11 mouse cellular contexts compared by ENCODE assay signal in genomic region chr11:53521821-53522131, GRCm38 (mm10). TPM values are rescaled to one million over a fixed set of nuclear protein-coding genes. Genes with fewer than 3 reads are reported as not detected.
DNase-seq lines count a peak whose midpoint lies in the region; ATAC-seq and TF ChIP-seq lines count a peak whose summit lies in the region.
"Had no signal": no experiment of that assay in that cellular context is flagged by ENCODE, and none has a peak within 500 bp of the region (broad histone marks: within the 10 kb centered on the region; RNA-seq: fewer than 3 reads in every experiment).

No protein-coding gene starts in this region.

- ATAC-seq in embryonic facial prominence, embryonic 14.5 days (ENCODE audit: low read depth) = no peak
- peak; percentile 4; the same call in 1 of the 2 replicates for ATAC-seq in megakaryocyte-erythroid progenitor cell, adult 5-6 weeks (replicated peaks; ENCODE audit: low FRiP score, low TSS enrichment, poor library complexity, severe bottlenecking)
- no peak for ATAC-seq in monocyte, adult 5-6 weeks (replicated peaks; ENCODE audit: insufficient number of reproducible peaks, low FRiP score, low TSS enrichment, poor library complexity, severe bottlenecking)
- no peak for ATAC-seq in kidney, embryonic 14.5 days (ENCODE audit: low FRiP score, low TSS enrichment)
- ATAC-seq: Patski had no signal

- 59% methylated on average over 7 of the region's 7 CpGs for WGBS in lung, adult 2 months
- WGBS in embryonic facial prominence, embryonic 14.5 days = 67% methylated on average over 7 of the region's 7 CpGs
- 89% methylated on average over 7 of the region's 7 CpGs for WGBS in kidney, embryonic 14.5 days

- TF ChIP-seq CTCF in lung, adult 2 months (IDR thresholded peaks at IDR 0.05; ENCODE audit: insufficient read depth, low read length) = no peak

- TF ChIP-seq POLR2A in lung, adult 2 months (IDR thresholded peaks at IDR 0.05; ENCODE audit: borderline replicate concordance, extremely low read depth, low read depth, low read length) = 0 out of 2 replicates have a peak, but pooled peaks have one; percentile 23

- H3K9ac ChIP-seq in embryonic facial prominence, embryonic 14.5 days (ENCODE audit: low read depth, low read length) = no peak overlapping the region
- H3K9ac ChIP-seq in kidney, embryonic 14.5 days (ENCODE audit: low read depth, low read length) = no peak overlapping the region

- no peaks in the 10 kb centered on the region for H3K27me3 ChIP-seq in embryonic facial prominence, embryonic 14.5 days (replicated peaks; ENCODE audit: control insufficient read depth, insufficient read depth, low read length)
- no peaks in the 10 kb centered on the region for H3K27me3 ChIP-seq in kidney, embryonic 14.5 days (ENCODE audit: control insufficient read depth, insufficient read depth, low read length)
- H3K27me3 ChIP-seq: Patski had no signal

- no peak for DNase-seq in lung, adult 2 months
- no peak for DNase-seq in lung, postnatal 25 days (ENCODE audit: low spot score)
- DNase-seq in embryonic facial prominence, embryonic 14.5 days (ENCODE audit: low spot score) = no peak
- DNase-seq in heart, postnatal 14 days = peak; percentile 48 to 64
- no peak for DNase-seq in adrenal gland, postnatal 25 days

- H3K4me1 ChIP-seq in lung, adult 2 months (ENCODE audit: control insufficient read depth, insufficient read depth, low read length) = peaks cover 14% of the 10 kb centered on the region
- H3K4me1 ChIP-seq in embryonic facial prominence, embryonic 14.5 days (ENCODE audit: control insufficient read depth, insufficient read depth, low read length) = peaks cover 27% of the 10 kb centered on the region
- H3K4me1 ChIP-seq in kidney, embryonic 14.5 days (ENCODE audit: control insufficient read depth, insufficient read depth, low read length) = 0 out of 2 replicates have a peak, but pooled peaks cover 4% of the 10 kb centered on the region

- no peak overlapping the region for H3K4me3 ChIP-seq in lung, adult 2 months (replicated peaks; ENCODE audit: extremely low read depth, low read depth, low read length)
- peak overlapping the region; percentile 76; the same call in 1 of the 2 replicates for H3K4me3 ChIP-seq in embryonic facial prominence, embryonic 14.5 days (ENCODE audit: low read depth, low read length)
- no peak overlapping the region for H3K4me3 ChIP-seq in kidney, embryonic 14.5 days (ENCODE audit: low read length)

- H3K4me2 ChIP-seq in embryonic facial prominence, embryonic 14.5 days (ENCODE audit: low read depth, low read length) = peak overlapping the region; percentile 88
- H3K4me2 ChIP-seq in kidney, embryonic 14.5 days (replicated peaks; ENCODE audit: low read depth, low read length) = no peak overlapping the region

- no peaks in the 10 kb centered on the region for H3K9me3 ChIP-seq in embryonic facial prominence, embryonic 14.5 days (ENCODE audit: control insufficient read depth, low read length)
- H3K9me3 ChIP-seq in kidney, embryonic 14.5 days (ENCODE audit: control insufficient read depth, low read length) = no peaks in the 10 kb centered on the region

- 0 out of 2 replicates have a peak overlapping the region, but pooled peaks have one; percentile 91 for H3K27ac ChIP-seq in embryonic facial prominence, embryonic 14.5 days (replicated peaks; ENCODE audit: low read depth, low read length)
- H3K27ac ChIP-seq in kidney, embryonic 14.5 days (ENCODE audit: low read depth, low read length) = no peak overlapping the region

- intact Hi-C loops in heart, postnatal 14 days (cut with DNase I) = no loop called here

- no peaks in the 10 kb centered on the region for H3K36me3 ChIP-seq in embryonic facial prominence, embryonic 14.5 days (ENCODE audit: control insufficient read depth, insufficient read depth, low read length)
- H3K36me3 ChIP-seq in kidney, embryonic 14.5 days (ENCODE audit: control insufficient read depth, insufficient read depth, low read length) = no peaks in the 10 kb centered on the region

RNA-seq across cellular contexts. Expression of gene Sept8, which starts 2.7 kb away (rescaled TPM):
- polyA plus RNA-seq in lung, adult 2 months (2012; rRNA removed) = 40.8 and 49.5 TPM in 2 replicates
- 42.2 and 46.6 TPM in 2 replicates for polyA plus RNA-seq in embryonic facial prominence, embryonic 14.5 days (2014; fragmentation: Nextera tagmentation; extraction: Ambion mirVana)
- total RNA-seq in heart, postnatal 14 days (2021) = 10 to 100 TPM; 42.1 TPM
- 229 and 247 TPM in 2 replicates for total RNA-seq in megakaryocyte-erythroid progenitor cell, adult 5-6 weeks (2014; fragmentation: Nextera tagmentation)
- 135 and 175 TPM in 2 replicates for total RNA-seq in megakaryocyte-erythroid progenitor cell, adult 5-6 weeks (2017)
- 44.5 and 44.6 TPM in 2 replicates for total RNA-seq in adrenal gland, postnatal 25 days (2021)
- 2.9 to 4.1 TPM (median 3.8 TPM) in 3 replicates for total RNA-seq in monocyte, adult 5-6 weeks (2017)
- polyA plus RNA-seq in kidney, embryonic 14.5 days (2014; fragmentation: Nextera tagmentation; extraction: Ambion mirVana) = 13.7 and 21.3 TPM in 2 replicates

RNA-seq across cellular contexts. Expression of gene Sowaha, which starts 41.7 kb away (rescaled TPM):
- polyA plus RNA-seq in lung, adult 2 months (2012; rRNA removed) = 0.86 and 0.98 TPM in 2 replicates
- 1.00 and 1.0 TPM in 2 replicates for polyA plus RNA-seq in embryonic facial prominence, embryonic 14.5 days (2014; fragmentation: Nextera tagmentation; extraction: Ambion mirVana)
- under 1 TPM; 0.07 TPM for total RNA-seq in heart, postnatal 14 days (2021)
- 3.9 and 7.0 TPM in 2 replicates for total RNA-seq in megakaryocyte-erythroid progenitor cell, adult 5-6 weeks (2014; fragmentation: Nextera tagmentation)
- 3.7 and 4.7 TPM in 2 replicates for total RNA-seq in megakaryocyte-erythroid progenitor cell, adult 5-6 weeks (2017)
- 0.30 and 0.33 TPM in 2 replicates for total RNA-seq in adrenal gland, postnatal 25 days (2021)
- total RNA-seq in monocyte, adult 5-6 weeks (2017) = not detected in 3 replicates
- polyA plus RNA-seq in kidney, embryonic 14.5 days (2014; fragmentation: Nextera tagmentation; extraction: Ambion mirVana) = 0.09 and 0.14 TPM in 2 replicates
- polyA plus RNA-seq: Patski had no signal

RNA-seq across cellular contexts. Expression of gene Gm9945, which starts 41.8 kb away (rescaled TPM):
- polyA plus RNA-seq in lung, adult 2 months (2012; rRNA removed) = not detected in 2 replicates
- not detected in 2 replicates for polyA plus RNA-seq in embryonic facial prominence, embryonic 14.5 days (2014; fragmentation: Nextera tagmentation; extraction: Ambion mirVana)
- not detected for total RNA-seq in heart, postnatal 14 days (2021)
- total RNA-seq in megakaryocyte-erythroid progenitor cell, adult 5-6 weeks (2014; fragmentation: Nextera tagmentation) = not detected in 2 replicates
- total RNA-seq in megakaryocyte-erythroid progenitor cell, adult 5-6 weeks (2017) = not detected in 2 replicates
- not detected in 2 replicates for total RNA-seq in adrenal gland, postnatal 25 days (2021)
- total RNA-seq in monocyte, adult 5-6 weeks (2017) = not detected in 3 replicates
- not detected in 2 replicates for polyA plus RNA-seq in kidney, embryonic 14.5 days (2014; fragmentation: Nextera tagmentation; extraction: Ambion mirVana)
- polyA plus RNA-seq: gonadal fat pad, adult 2 months; Patski; small intestine, adult 2 months had no signal

RNA-seq across cellular contexts. Expression of gene Kif3a, which starts 45.4 kb away (rescaled TPM):
- 5.4 and 8.5 TPM in 2 replicates for polyA plus RNA-seq in lung, adult 2 months (2012; rRNA removed)
- 75.4 and 77.0 TPM in 2 replicates for polyA plus RNA-seq in embryonic facial prominence, embryonic 14.5 days (2014; fragmentation: Nextera tagmentation; extraction: Ambion mirVana)
- total RNA-seq in heart, postnatal 14 days (2021) = 1 to 10 TPM; 9.6 to 9.9 TPM
- 14.4 and 14.6 TPM in 2 replicates for total RNA-seq in megakaryocyte-erythroid progenitor cell, adult 5-6 weeks (2014; fragmentation: Nextera tagmentation)
- total RNA-seq in megakaryocyte-erythroid progenitor cell, adult 5-6 weeks (2017) = 20.0 and 21.9 TPM in 2 replicates
- 27.0 and 31.9 TPM in 2 replicates for total RNA-seq in adrenal gland, postnatal 25 days (2021)
- total RNA-seq in monocyte, adult 5-6 weeks (2017) = 2.8 to 6.1 TPM (median 3.6 TPM) in 3 replicates
- 65.3 and 71.0 TPM in 2 replicates for polyA plus RNA-seq in kidney, embryonic 14.5 days (2014; fragmentation: Nextera tagmentation; extraction: Ambion mirVana)

RNA-seq across cellular contexts. Expression of gene Gm9837, which starts 51.5 kb away (rescaled TPM):
- not detected in 2 replicates for polyA plus RNA-seq in lung, adult 2 months (2012; rRNA removed)
- not detected in 2 replicates for polyA plus RNA-seq in embryonic facial prominence, embryonic 14.5 days (2014; fragmentation: Nextera tagmentation; extraction: Ambion mirVana)
- not detected for total RNA-seq in heart, postnatal 14 days (2021)
- not detected in 2 replicates for total RNA-seq in megakaryocyte-erythroid progenitor cell, adult 5-6 weeks (2014; fragmentation: Nextera tagmentation)
- total RNA-seq in megakaryocyte-erythroid progenitor cell, adult 5-6 weeks (2017) = not detected in 2 replicates
- total RNA-seq in adrenal gland, postnatal 25 days (2021) = not detected in 2 replicates
- total RNA-seq in monocyte, adult 5-6 weeks (2017) = not detected in 3 replicates
- polyA plus RNA-seq in kidney, embryonic 14.5 days (2014; fragmentation: Nextera tagmentation; extraction: Ambion mirVana) = not detected in 2 replicates
- polyA plus RNA-seq: gonadal fat pad, adult 2 months; Patski; small intestine, adult 2 months had no signal

Comparison
In these comparisons a context has a peak if more than half of its experiments do, and no peak if none do; other contexts are left out.
1. DNase-seq: peak in heart, postnatal 14 days (2 of 2); none in lung, adult 2 months (single experiment), lung, postnatal 25 days (single experiment), embryonic facial prominence, embryonic 14.5 days (single experiment) and adrenal gland, postnatal 25 days (single experiment).